Mouse (Mus musculus) MEL (cell line): ENCODE measurements around the gene Ptgis.

Experiments used
- CTCF ChIP-seq, 3 experiments: IDR thresholded peaks in 2 of 3; conservative IDR thresholded peaks in 1 of 3; 2 replicates each; pipeline ENCODE4 v1.5.1; 2011 to 2012; ENCODE audit warnings: low read length in 3 of 3, low read depth in 2 of 3, mild to moderate bottlenecking in 2 of 3, improper control_type of control experiment in 1 of 3, inconsistent platforms in 1 of 3, mixed read lengths in 1 of 3, moderate library complexity in 1 of 3; ENCODE audit not compliant: control insufficient read depth in 1 of 3, insufficient read depth in 1 of 3, poor library complexity in 1 of 3, severe bottlenecking in 1 of 3
- MYB ChIP-seq: IDR thresholded peaks from 2 replicates; pipeline ENCODE4 v1.6.1; 2011; ENCODE audit warnings: mild to moderate bottlenecking, low read depth, low read length, improper control_type of control experiment
- POLR2A ChIP-seq, 2 experiments: IDR thresholded peaks; 2 replicates each; pipeline ENCODE4 v1.6.1; 2011 to 2012; ENCODE audit warnings: low read length in 2 of 2, mild to moderate bottlenecking in 2 of 2, control low read depth in 1 of 2, improper control_type of control experiment in 1 of 2, low read depth in 1 of 2, moderate library complexity in 1 of 2; ENCODE audit not compliant: control insufficient read depth in 1 of 2, insufficient read depth in 1 of 2, poor library complexity in 1 of 2
- POLR2AphosphoS5 ChIP-seq: IDR thresholded peaks from 2 replicates; pipeline ENCODE4 v1.6.1; 2012; ENCODE audit warnings: low read depth, borderline replicate concordance, mild to moderate bottlenecking, inconsistent platforms, low read length, moderate library complexity, mixed read lengths
- SIN3A ChIP-seq: IDR thresholded peaks from 2 replicates; pipeline ENCODE4 v1.6.1; 2012; ENCODE audit warnings: low read length, improper control_type of control experiment, inconsistent platforms
- TCF12 ChIP-seq: IDR thresholded peaks from 2 replicates; pipeline ENCODE4 v1.6.1; 2014; ENCODE audit warnings: low read depth, mild to moderate bottlenecking, inconsistent platforms, low read length, improper control_type of control experiment, moderate library complexity
- ZNF384 ChIP-seq: IDR thresholded peaks from 2 replicates; pipeline ENCODE4 v1.6.1; 2012; ENCODE audit warnings: low read depth, mild to moderate bottlenecking, inconsistent platforms, low read length, improper control_type of control experiment

DNA sequence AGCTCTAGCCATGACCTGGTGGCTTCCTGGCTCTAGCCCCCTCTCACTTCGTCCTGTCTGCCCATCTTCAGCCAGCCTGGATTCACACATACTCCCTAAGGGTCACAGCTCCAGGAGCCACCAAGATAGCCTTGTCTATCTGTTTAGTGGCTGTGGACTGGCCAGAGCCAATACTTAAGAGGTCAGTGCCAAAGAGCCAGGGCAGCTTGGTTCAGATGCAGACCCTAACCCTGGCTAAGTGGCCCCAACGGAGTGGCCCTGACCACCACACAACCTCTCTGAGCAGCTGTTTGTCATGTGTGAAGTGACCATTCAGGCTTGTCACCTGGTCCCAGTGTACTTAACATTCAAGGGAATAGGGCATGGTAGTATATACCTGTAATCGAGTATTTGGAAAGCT is 30.1 kb upstream of the Ptgis start:
- no peak for TF ChIP-seq TCF12
- no peak for TF ChIP-seq CTCF (IDR thresholded peaks at IDR 0.05 in 2 of 3, conservative IDR thresholded peaks at IDR 0.05 in 1 of 3; ENCODE audit: control insufficient read depth in 1 of 3, insufficient read depth in 1 of 3, low read depth in 2 of 3, low read length in 3 of 3, poor library complexity in 1 of 3, severe bottlenecking in 1 of 3)
- TF ChIP-seq POLR2A (IDR thresholded peaks at IDR 0.05; ENCODE audit: control insufficient read depth in 1 of 2, insufficient read depth in 1 of 2, low read depth in 1 of 2, low read length in 2 of 2, poor library complexity in 1 of 2) = no peak
- no peak for TF ChIP-seq POLR2AphosphoS5
- TF ChIP-seq ZNF384 = no peak
- TF ChIP-seq SIN3A = no peak
- no peak for TF ChIP-seq MYB
